Mouse (Mus musculus) kidney, embryonic 14.5 days (tissue): Measurements from ENCODE around the gene Stard7. TPM values are rescaled to one million over a fixed set of nuclear protein-coding genes. Genes with fewer than 3 reads are reported as not detected.

Experiments used
- ATAC-seq: fragments of 200-750 bp; cut with Nextera tagmentation; 2 replicates; pipeline ENCODE4 v1.8.0; 2017; ENCODE audit warnings: moderate number of reproducible peaks, mild to moderate bottlenecking, moderate TSS enrichment, moderate library complexity; ENCODE audit not compliant: low FRiP score, low TSS enrichment
- H3K27ac ChIP-seq: fragments of 300-500 bp; sonication (generic); 2 replicates; pipeline ENCODE4 v1.5.1; 2014; ENCODE audit warnings: low read depth, mild to moderate bottlenecking, low read length, moderate library complexity, mixed read lengths
- H3K27me3 ChIP-seq: fragments of 300-500 bp; sonication (generic); 2 replicates; pipeline ENCODE4 v1.6.1; 2014; ENCODE audit warnings: mild to moderate bottlenecking, low read length; ENCODE audit not compliant: control insufficient read depth, insufficient read depth
- H3K36me3 ChIP-seq: fragments of 300-500 bp; sonication (generic); 2 replicates; pipeline ENCODE4 v1.6.1; 2014; ENCODE audit warnings: low read length, mixed read lengths; ENCODE audit not compliant: control insufficient read depth, insufficient read depth
- H3K4me1 ChIP-seq: fragments of 300-500 bp; sonication (generic); 2 replicates; pipeline ENCODE4 v1.6.1; 2014; ENCODE audit warnings: low read length, mixed read lengths; ENCODE audit not compliant: control insufficient read depth, insufficient read depth
- H3K4me2 ChIP-seq: fragments of 300-500 bp; sonication (generic); replicated peaks from 2 replicates; pipeline ENCODE4 v1.6.1; 2014; ENCODE audit warnings: low read depth, mild to moderate bottlenecking, low read length
- H3K4me3 ChIP-seq: fragments of 300-500 bp; sonication (generic); 2 replicates; pipeline ENCODE4 v1.5.1; 2014; ENCODE audit warnings: mild to moderate bottlenecking, low read length
- H3K9ac ChIP-seq: fragments of 300-500 bp; sonication (generic); 2 replicates; pipeline ENCODE4 v1.6.1; 2014; ENCODE audit warnings: low read depth, mild to moderate bottlenecking, low read length, moderate library complexity
- H3K9me3 ChIP-seq: fragments of 300-500 bp; sonication (generic); 2 replicates; pipeline ENCODE4 v1.6.1; 2016; ENCODE audit warnings: low read length; ENCODE audit not compliant: control insufficient read depth
- WGBS: fragments of 180-500 bp; shearing (Covaris S2); extraction: QIAGEN DNeasy Blood & Tissue Kit; methylation state at CpG from one replicate; pipeline ENCODE4 v1.1.7; 2014; 5-methylcytosine and 5-hydroxymethylcytosine counted together
- polyA plus RNA-seq: library from polyadenylated mRNA; unstranded; fragments of >200 nt; fragmentation: Nextera tagmentation; extraction: Ambion mirVana; gene quantifications from 2 replicates; pipeline ENCODE4 v1.2.1, GENCODE M21; 2014

Stard7 gene
- 53.0 and 102 TPM in 2 replicates for polyA plus RNA-seq

- peak within 1 kb of the TSS; percentile 97 for H3K27ac ChIP-seq
- peak; percentile 98 for ATAC-seq
- H3K4me2 ChIP-seq, result peak within 1 kb of the TSS; percentile 81
- no peaks in the 10 kb centered on the region for H3K9me3 ChIP-seq
- peak within 1 kb of the TSS; percentile 92 for H3K4me3 ChIP-seq
- WGBS, result under 1% methylated on average over 45 of the region's 49 CpGs
- peak within 1 kb of the TSS; percentile 95 for H3K9ac ChIP-seq
- H3K36me3 ChIP-seq, result no peaks in the 10 kb centered on the region
- no peaks in the 10 kb centered on the region for H3K27me3 ChIP-seq
- H3K4me1 ChIP-seq, result peaks cover 6% of the 10 kb centered on the region; the same call in 1 of the 2 replicates
These were observed at the start of gene Stard7 for GRCm38 (mm10) chr2:127269491-127270299. Gene Stard7 (plus strand): TSS chr2:127270218.

- H3K4me3 ChIP-seq, result no peak overlapping the region
- no peaks in the 10 kb centered on the region for H3K27me3 ChIP-seq
- H3K9ac ChIP-seq, result no peak overlapping the region
- no peak overlapping the region for H3K4me2 ChIP-seq
- H3K27ac ChIP-seq, result no peak overlapping the region
- no peaks in the 10 kb centered on the region for H3K4me1 ChIP-seq
- H3K36me3 ChIP-seq, result peaks cover 94% of the 10 kb centered on the region
- 95% methylated on average over 3 of the region's 3 CpGs for WGBS
- H3K9me3 ChIP-seq, result no peaks in the 10 kb centered on the region; the same call in 1 of the 2 replicates
- no peak for ATAC-seq
These were observed 44.8 kb upstream of the Stard7 start for GRCm38 (mm10) chr2:127225261-127225660.

- WGBS, result 94% methylated on average over 11 of the region's 11 CpGs
- Histone ChIP-seq H3K27ac (no peak overlapping the region), H3K4me2 (no peak overlapping the region), H3K36me3 (peaks cover 93% of the 10 kb centered on the region), H3K4me3 (no peak overlapping the region), H3K9ac (no peak overlapping the region), H3K9me3 (no peaks in the 10 kb centered on the region), H3K4me1 (no peaks in the 10 kb centered on the region), H3K27me3 (no peaks in the 10 kb centered on the region)
- ATAC-seq, result no peak
These were observed 32.0 kb upstream of the Stard7 start for GRCm38 (mm10) chr2:127237897-127238610.

- Histone ChIP-seq H3K4me2 (no peak overlapping the region), H3K9me3 (no peaks in the 10 kb centered on the region), H3K27me3 (no peaks in the 10 kb centered on the region), H3K36me3 (peaks cover 87% of the 10 kb centered on the region), H3K4me1 (no peaks in the 10 kb centered on the region), H3K27ac (no peak overlapping the region), H3K4me3 (no peak overlapping the region), H3K9ac (no peak overlapping the region)
- WGBS, result 96% methylated on average over 2 of the region's 2 CpGs
- no peak for ATAC-seq
These were observed 30.0 kb upstream of the Stard7 start for GRCm38 (mm10) chr2:127240065-127240464.

GRCm38 (mm10) chr2:127247592-127248333 lies 22.3 kb upstream of the Stard7 start, which contains the start of the genes Ciao1 and Tmem127:
Gene Ciao1 (minus strand): TSS chr2:127247816.
Gene Tmem127 (plus strand): TSS chr2:127247908.
- Histone ChIP-seq H3K4me1 (peaks cover 25% of the 10 kb centered on the region; the same call in 1 of the 2 replicates), H3K36me3 (peaks cover 29% of the 10 kb centered on the region), H3K27me3 (no peaks in the 10 kb centered on the region), H3K27ac (peak within 1 kb of the TSS; percentile 55; the same call in 1 of the 2 replicates), H3K9ac (peak within 1 kb of the TSS; percentile 83), H3K4me3 (peak within 1 kb of the TSS; percentile 80), H3K4me2 (peak within 1 kb of the TSS; percentile 96), H3K9me3 (no peaks in the 10 kb centered on the region)
- ATAC-seq, result peak; percentile 98
- WGBS, result under 1% methylated on average over 53 of the region's 53 CpGs

GRCm38 (mm10) chr2:127248334-127249004 lies 21.5 kb upstream of the Stard7 start:
- peaks cover 25% of the 10 kb centered on the region; the same call in 1 of the 2 replicates for H3K4me1 ChIP-seq
- H3K9me3 ChIP-seq, result no peaks in the 10 kb centered on the region
- H3K4me3 ChIP-seq, result peak overlapping the region; percentile 80
- peak; percentile 60 for ATAC-seq
- WGBS, result under 1% methylated on average over 39 of the region's 39 CpGs
- peak overlapping the region; percentile 83 for H3K9ac ChIP-seq
- peaks cover 25% of the 10 kb centered on the region for H3K36me3 ChIP-seq
- peak overlapping the region; percentile 96 for H3K4me2 ChIP-seq
- peak overlapping the region; percentile 55; the same call in 1 of the 2 replicates for H3K27ac ChIP-seq
- no peaks in the 10 kb centered on the region for H3K27me3 ChIP-seq

GRCm38 (mm10) chr2:127250291-127251008 lies 19.6 kb upstream of the Stard7 start:
- Histone ChIP-seq H3K27ac (no peak overlapping the region), H3K27me3 (no peaks in the 10 kb centered on the region), H3K4me1 (peaks cover 25% of the 10 kb centered on the region; the same call in 1 of the 2 replicates), H3K9me3 (no peaks in the 10 kb centered on the region), H3K4me2 (no peak overlapping the region), H3K36me3 (peaks cover 9% of the 10 kb centered on the region), H3K4me3 (no peak overlapping the region), H3K9ac (no peak overlapping the region)
- 80% methylated on average over 9 of the region's 9 CpGs for WGBS
- no peak for ATAC-seq

- WGBS, result 62% methylated on average over 3 of the region's 3 CpGs
- no peak overlapping the region for H3K9ac ChIP-seq
- H3K27ac ChIP-seq, result no peak overlapping the region
- no peak for ATAC-seq
- H3K27me3 ChIP-seq, result no peaks in the 10 kb centered on the region
- H3K4me3 ChIP-seq, result no peak overlapping the region
- H3K4me2 ChIP-seq, result no peak overlapping the region
- H3K4me1 ChIP-seq, result peaks cover 22% of the 10 kb centered on the region; the same call in 1 of the 2 replicates
- peaks cover 7% of the 10 kb centered on the region; the same call in 1 of the 2 replicates for H3K36me3 ChIP-seq
- no peaks in the 10 kb centered on the region for H3K9me3 ChIP-seq
These were observed 18.6 kb upstream of the Stard7 start for GRCm38 (mm10) chr2:127251457-127251856.
